Mouse (Mus musculus) myocyte (in vitro differentiated cells): ENCODE results near the gene Fen1.

Experiments used
- POLR2A ChIP-seq: IDR thresholded peaks from one replicate; pipeline ENCODE4 v1.6.1; 2011; ENCODE audit warnings: low read depth, mild to moderate bottlenecking, control low read depth, moderate library complexity; ENCODE audit not compliant: insufficient read length
- POLR2AphosphoS2 ChIP-seq: IDR thresholded peaks from one replicate; pipeline ENCODE4 v1.6.1; 2011; ENCODE audit warnings: low read depth, control low read depth; ENCODE audit not compliant: insufficient read length

DNA sequence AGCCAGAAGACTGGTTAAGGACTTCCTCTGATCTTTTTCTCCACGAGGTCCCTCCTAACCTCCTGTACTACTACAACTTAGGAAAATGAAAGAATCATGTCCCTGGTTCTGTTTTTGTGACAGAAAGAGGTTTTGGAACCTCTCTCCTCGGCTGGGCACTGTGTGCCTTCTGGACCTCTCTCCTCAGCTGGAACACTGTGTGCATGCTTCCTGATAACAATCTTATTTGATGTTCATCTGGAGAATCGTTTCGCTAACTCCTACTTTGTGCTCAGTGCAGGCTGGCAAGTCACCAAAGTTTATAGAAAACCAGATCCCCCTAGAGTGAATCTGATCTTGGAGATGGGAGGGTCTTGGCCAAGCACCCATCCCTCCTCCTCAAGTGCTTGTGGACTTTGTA, 36.9 kb downstream of the Fen1 start:
- no peak for TF ChIP-seq POLR2AphosphoS2
- no peak for TF ChIP-seq POLR2A
